Mouse (Mus musculus): Measurements from ENCODE around the gene Arhgap25.
"Not testable (repeated sequence)": the region's sequence is repeated elsewhere in the genome, so short reads cannot be mapped to it uniquely, and the experiment has no call there.

The Arhgap25 gene

GRCm38 (mm10) chr6:87535651-87536050, 2.6 kb upstream of the Arhgap25 start:
- DNase-seq (ENCODE audit: low spot score), result no peak

- no peak for DNase-seq (ENCODE audit: low spot score)
Measured at GRCm38 (mm10) chr6:87534855-87535575, 2.0 kb upstream of the Arhgap25 start.

DNA sequence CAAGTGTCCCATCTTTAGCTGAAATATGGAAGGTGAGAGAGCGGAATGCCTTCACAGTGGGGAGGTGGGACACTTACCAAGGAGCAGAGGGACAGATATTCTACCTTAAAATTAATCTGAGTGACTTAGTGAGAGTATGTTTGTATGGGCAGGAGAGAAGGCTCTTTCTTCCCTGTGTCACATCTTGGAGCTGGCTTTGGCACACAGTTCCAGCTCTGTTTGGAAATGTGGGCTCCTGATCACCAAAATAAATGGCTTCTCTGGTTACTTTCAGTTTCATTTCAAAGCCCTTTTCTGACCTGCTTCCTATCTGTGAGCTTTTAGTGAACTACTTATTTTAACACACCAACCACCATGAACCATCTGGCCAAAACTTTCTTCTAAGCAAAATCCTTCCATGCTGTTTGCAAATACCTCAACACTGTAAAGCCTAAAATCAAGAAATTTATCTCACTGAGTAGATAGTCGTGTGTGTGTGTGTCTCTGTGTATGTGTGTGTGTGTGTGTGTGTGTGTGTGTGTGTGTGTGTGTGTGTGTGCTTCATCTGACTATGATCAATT, 1.5 kb downstream of the Arhgap25 start:
- DNase-seq (ENCODE audit: low spot score), result no peak

- DNase-seq (ENCODE audit: low spot score), result no peak
Measured at GRCm38 (mm10) chr6:87530386-87530785, 2.7 kb downstream of the Arhgap25 start.

DNA sequence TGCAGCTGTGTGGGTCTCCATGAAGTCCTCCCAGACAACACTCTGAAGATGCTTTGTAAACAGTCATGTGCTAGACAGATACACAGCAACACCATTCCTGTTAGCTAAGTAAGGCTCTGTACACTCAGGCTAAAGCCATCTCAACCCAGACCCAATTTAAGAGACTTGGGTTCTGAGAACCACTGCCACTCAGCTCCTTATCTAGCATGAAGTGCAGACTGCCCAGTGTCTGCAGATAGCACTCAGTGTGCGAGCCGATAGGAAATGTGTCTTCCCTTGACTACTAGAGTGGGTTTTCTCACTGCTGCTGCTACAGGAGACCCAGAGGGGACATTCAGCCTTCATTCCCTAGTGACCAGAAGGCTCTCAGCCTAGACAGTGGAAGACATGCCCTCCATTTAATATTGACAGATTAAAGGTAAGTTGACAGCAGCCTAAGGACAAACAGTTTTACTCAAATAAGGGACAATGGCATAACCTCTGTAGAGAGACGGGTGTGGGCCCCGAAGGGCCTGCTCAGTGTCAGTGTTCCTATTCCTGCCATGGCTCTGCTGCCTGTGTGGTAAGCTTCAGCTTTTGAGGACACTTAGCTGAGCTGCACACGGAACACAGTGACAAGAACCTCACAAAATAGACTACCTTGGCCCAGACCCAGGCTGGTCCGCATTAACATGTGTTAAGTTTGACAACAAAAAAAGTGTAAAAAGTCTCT, 5.1 kb downstream of the Arhgap25 start:
- DNase-seq (ENCODE audit: low spot score), result no peak

- DNase-seq (ENCODE audit: low spot score), result no peak
Measured at GRCm38 (mm10) chr6:87527366-87527765, 5.7 kb downstream of the Arhgap25 start.

DNA sequence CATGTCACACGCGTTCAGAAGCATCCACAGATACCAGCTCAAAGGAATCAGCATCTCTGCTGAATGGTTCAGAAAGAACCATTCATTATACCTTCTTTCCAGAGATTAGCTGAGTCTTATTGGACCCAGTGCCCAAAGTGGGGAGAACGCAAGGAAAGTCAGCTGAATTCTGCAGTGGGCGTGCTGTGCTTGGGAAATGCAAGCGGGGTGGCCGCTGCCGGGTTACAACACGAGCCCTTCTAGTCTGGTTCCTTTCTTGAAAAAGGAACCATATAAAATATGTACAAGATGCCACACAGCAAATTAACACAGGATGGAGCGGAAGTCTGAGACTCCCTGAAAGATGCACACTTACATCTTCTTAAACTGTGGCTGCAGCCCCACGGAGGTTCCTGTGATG, 7.9 kb downstream of the Arhgap25 start:
- DNase-seq (ENCODE audit: low spot score), result no peak

- peak; percentile 10 for DNase-seq (ENCODE audit: low spot score)
Measured at GRCm38 (mm10) chr6:87524281-87524680, 8.8 kb downstream of the Arhgap25 start.

- DNase-seq (ENCODE audit: low spot score), result no peak
Measured at GRCm38 (mm10) chr6:87523736-87524135, 9.3 kb downstream of the Arhgap25 start.

- no peak for DNase-seq (ENCODE audit: low spot score)
Measured at GRCm38 (mm10) chr6:87523085-87523484, 10.0 kb downstream of the Arhgap25 start.

DNA sequence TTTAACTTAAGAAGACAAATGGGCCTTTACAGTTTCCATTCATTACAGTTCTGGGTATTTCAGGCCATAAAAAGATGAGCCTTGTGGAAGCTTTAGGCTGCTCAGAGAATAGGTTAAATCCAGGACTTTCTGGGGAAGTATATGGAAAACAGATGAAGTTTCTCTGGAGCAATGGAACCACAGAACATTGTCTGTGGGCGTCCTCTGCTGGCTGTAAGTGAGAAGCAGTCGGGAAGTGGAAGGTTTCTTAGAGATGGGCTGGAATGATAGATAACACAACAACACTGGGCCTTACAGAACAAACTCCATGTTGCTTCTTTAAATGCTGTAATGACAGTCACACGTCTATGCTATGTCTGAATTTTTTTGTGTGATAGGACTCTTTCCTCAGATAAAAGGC, 10.8 kb downstream of the Arhgap25 start:
- DNase-seq (ENCODE audit: low spot score), result no peak

- not testable (repeated sequence) for DNase-seq (ENCODE audit: low spot score)
Measured at GRCm38 (mm10) chr6:87521705-87522104, 11.4 kb downstream of the Arhgap25 start.

DNA sequence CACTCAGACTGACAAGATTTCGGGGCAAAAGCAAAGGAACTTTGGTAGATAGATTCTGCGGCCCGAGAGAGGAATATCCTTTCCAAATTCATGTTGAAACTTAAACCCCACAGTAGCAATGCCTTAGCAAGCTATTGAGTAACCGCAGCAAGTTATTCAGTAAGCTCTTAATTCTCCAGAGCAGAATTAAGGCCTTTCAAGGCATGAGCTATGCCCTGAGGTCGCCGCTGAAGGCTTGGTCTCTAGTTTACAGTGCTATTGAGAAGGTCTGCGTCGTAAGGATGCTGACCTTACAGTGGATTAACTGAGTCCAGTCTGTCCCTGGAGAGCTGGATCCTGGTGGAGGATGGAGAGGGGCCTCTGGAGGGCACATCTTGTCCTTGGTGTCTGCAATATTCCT, 12.5 kb downstream of the Arhgap25 start:
- DNase-seq (ENCODE audit: low spot score), result peak; percentile 11

- no peak for DNase-seq (ENCODE audit: low spot score)
Measured at GRCm38 (mm10) chr6:87519809-87520208, 13.2 kb downstream of the Arhgap25 start.

GRCm38 (mm10) chr6:87518622-87519021, 14.4 kb downstream of the Arhgap25 start:
- no peak for DNase-seq (ENCODE audit: low spot score)

- no peak for DNase-seq (ENCODE audit: low spot score)
Measured at GRCm38 (mm10) chr6:87517753-87518409, 15.2 kb downstream of the Arhgap25 start.

- DNase-seq (ENCODE audit: low spot score), result no peak
Measured at GRCm38 (mm10) chr6:87514321-87514720, 18.7 kb downstream of the Arhgap25 start.

DNA sequence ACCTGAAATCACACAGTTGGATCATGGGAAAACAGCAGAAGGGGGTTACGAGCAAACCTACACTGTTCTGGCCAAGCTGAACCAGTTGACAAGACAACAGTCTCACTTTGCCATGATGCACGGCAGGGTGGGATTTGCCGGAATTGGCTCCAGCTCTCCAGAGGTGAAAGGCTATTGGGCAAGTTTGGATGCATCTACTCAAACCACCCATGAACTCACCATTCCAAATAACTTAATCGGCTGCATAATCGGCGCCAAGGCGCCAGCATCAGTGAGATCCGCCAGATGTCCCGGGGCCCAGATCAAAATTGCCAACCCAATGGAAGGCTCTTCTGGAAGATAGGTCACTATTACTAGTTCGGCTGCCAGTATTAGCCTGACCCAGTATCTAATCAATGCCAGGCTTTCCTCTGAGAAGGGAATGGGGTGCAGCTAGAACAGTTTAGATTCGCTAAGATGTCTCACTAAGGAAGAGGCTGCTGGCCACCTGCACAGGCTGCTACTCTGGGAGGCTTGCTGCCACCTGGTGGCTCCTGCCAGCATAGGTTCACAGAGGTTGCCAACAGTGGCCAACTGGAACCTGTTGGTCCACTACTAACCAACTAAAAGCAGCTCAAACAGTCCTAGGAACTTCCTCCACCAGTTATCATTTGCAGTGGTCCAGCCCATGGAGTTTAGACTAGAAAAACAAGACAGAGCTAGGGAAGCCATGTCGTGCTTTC, 19.9 kb downstream of the Arhgap25 start:
- DNase-seq (ENCODE audit: low spot score), result peak; percentile 42

- no peak for DNase-seq (ENCODE audit: low spot score)
Measured at GRCm38 (mm10) chr6:87510999-87511398, 22.1 kb downstream of the Arhgap25 start.

DNA sequence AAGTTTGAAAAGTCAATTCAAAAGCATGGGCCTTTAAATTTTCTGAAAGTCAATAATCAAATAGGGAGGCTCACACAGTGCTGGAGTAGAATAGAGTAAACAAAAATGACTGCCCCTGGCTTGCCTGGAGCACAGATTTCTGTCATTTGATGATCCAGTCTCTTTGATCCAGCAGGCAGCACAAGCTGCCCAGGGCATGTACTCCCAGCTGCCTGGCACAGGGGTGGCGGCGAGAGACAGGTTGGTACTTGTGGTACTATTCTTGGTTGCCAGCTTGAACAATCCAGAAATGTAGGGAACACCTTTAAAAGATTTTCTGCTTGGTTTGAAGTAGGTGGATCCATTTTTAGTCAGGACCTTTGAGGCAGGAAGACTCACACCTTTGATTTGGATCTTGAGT, 23.3 kb downstream of the Arhgap25 start:
- DNase-seq (ENCODE audit: low spot score), result no peak

- DNase-seq (ENCODE audit: low spot score), result no peak
Measured at GRCm38 (mm10) chr6:87504875-87505274, 28.2 kb downstream of the Arhgap25 start.

GRCm38 (mm10) chr6:87503976-87504375, 29.1 kb downstream of the Arhgap25 start:
- no peak for DNase-seq (ENCODE audit: low spot score)
